Mouse (Mus musculus) right cerebral cortex, postnatal 36 days (tissue): ENCODE results near the gene Inf2.
A peak's percentile ranks its signal among the peaks of the same experiment; 100 is the strongest.

Experiments
- DNase-seq, 2 experiments: peaks; one replicate each; pipeline ENCODE4 v3.0.0; 2022; ENCODE audit warnings: low spot score in 2 of 2, mixed read lengths in 1 of 2

The Inf2 gene

DNA sequence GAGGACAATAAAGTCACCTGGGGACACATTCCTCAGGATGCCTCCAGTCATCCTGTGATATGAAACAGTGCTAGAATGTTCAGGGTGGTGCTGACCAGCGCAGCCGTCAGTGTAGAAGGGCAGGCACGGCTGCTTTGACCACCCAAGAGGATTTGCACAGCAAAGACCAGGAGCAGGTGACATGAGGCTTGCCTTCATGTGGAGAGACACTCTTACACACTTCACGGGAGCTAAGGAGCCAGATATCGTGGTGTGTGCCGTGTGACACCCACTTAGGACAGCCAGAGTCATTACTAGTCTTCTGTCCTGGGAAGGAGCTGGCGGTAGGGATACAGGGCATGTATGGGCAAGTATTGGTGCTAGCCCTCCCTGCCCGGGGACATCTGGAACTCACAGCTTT lies 18.4 kb upstream of the Inf2 start:
- DNase-seq = no peak

GRCm38 (mm10) chr12:112571064-112571463 lies 17.5 kb upstream of the Inf2 start:
- DNase-seq = no peak

DNA sequence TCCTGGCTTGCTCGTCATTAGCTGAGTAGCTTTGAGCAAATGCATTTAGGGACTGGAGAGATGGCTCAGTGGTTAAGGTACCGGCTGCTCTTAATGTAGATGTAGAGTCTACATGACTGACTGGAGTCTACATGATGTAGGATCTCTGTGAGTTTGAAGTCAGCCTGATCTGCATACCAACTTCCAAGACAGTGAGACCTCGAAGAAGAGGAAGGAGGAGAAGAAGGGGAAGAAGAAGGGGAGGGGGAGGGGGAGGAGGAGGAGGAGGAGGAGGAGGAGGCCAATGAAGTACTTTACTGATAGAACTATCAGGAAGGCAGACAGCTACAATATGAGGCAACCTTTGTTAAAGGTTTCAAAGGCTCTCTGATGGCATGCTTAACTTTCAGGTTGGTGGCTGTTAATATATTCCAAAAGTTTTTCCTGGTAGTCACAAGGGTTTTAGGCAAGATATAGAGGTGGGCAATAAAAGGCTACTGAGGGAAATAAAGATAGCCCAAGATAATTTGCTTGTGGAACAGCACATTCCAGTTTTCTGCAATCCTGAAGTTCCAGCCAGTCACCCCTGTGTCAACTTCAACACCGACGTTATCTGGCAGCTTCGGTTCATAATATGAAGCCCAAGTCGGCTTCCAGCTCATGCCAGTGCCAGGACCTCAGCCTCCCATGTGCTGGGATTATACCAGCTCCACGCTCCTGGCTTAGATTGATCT lies 13.2 kb upstream of the Inf2 start:
- DNase-seq = no peak

- peak; percentile 46 to 80 for DNase-seq
These were observed 12.2 kb upstream of the Inf2 start for GRCm38 (mm10) chr12:112576341-112576740.

DNA sequence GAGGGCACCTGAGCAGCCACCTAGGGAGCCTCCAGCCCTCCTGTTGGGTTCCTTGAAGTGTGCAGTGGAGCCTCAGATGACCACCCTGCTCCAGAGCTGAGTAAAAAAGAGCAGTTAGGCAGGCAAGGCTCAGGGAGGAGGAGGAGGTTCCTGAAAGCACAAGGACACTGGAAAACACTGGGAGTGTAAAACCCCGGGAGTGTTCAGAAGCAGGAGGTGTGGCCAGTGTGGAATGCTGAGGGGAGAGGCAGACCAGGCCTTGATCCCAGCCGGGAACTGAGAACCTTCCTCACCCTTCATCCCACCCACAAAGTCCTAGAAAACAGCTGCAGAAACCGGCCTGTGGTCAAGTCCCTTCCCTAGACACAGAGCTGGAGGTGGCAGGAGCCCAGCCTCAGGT lies 11.8 kb upstream of the Inf2 start:
- no peak for DNase-seq

GRCm38 (mm10) chr12:112578296-112579090 lies 10.1 kb upstream of the Inf2 start:
- no peak for DNase-seq

GRCm38 (mm10) chr12:112579430-112579829 lies 9.2 kb upstream of the Inf2 start:
- DNase-seq = no peak

- DNase-seq = no peak
These were observed 8.7 kb upstream of the Inf2 start for GRCm38 (mm10) chr12:112579926-112580325.

GRCm38 (mm10) chr12:112581113-112581512 lies 7.5 kb upstream of the Inf2 start:
- no peak for DNase-seq

- DNase-seq = no peak
These were observed 3.6 kb upstream of the Inf2 start for GRCm38 (mm10) chr12:112584954-112585353.

GRCm38 (mm10) chr12:112585924-112586538 lies 2.6 kb upstream of the Inf2 start:
- peak; percentile 59 to 70 for DNase-seq

- DNase-seq = no peak
These were observed 1.2 kb upstream of the Inf2 start for GRCm38 (mm10) chr12:112587125-112588124.

- DNase-seq = no peak
These were observed 1.1 kb downstream of the Inf2 start for GRCm38 (mm10) chr12:112589491-112590191.

- DNase-seq = no peak
These were observed 2.1 kb downstream of the Inf2 start for GRCm38 (mm10) chr12:112590566-112591239.

GRCm38 (mm10) chr12:112591240-112591639 lies 2.7 kb downstream of the Inf2 start:
- no peak for DNase-seq

DNA sequence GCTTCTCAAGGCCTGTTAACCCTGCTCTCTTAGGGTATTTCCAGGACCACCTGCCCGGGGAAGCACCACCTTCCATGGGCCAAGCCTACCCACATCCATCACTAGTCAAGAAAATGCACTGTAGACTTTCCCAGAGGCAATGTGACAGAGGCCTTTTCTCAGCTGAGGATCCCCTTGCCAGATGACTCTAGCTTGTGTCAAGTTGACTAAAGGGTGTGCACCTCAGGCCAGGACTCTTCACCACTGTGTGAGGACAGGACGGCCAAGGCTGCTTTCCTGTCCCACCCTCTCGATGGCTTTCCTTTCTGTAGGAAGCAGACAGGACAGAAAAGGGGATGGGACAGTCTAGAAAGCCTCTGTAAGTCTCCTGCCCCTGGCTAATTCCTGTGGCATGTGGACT lies 3.1 kb downstream of the Inf2 start:
- DNase-seq = no peak

DNA sequence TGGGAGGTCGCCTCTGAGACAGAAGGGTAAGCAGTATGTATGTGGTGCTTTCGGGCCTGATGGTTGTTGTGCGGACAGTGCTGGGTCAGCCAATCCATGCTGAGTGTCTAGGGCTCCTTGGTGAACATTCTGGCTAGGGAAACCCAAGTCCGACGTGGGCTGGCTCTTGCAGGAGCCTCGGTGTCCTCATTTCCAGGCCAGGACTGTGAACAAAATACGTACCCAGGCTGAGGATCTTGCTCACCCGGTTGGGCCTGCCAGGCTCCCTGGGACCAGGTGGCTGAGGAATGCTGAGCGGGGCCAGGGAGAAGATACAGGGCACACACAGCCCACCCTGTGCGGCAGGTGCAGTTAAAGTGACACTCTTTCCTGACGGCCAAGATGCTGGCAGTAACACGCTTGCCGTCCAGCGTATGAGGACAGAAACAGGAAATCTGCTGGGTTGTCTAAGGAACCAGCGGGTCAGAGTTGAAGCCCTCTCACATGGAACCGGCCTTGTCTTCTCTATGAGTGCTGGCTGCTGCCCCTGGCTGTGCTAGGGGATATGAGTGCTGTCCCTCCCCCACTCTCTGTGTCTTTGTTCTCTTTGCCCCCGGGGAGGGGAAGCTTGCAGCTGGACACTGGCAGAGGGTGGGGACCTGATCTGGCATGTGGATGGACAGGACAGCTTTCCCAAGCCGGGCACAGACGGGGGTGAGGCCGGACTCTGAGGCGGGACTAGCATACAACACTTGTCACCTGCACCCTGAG lies 4.6 kb downstream of the Inf2 start:
- DNase-seq = no peak

DNA sequence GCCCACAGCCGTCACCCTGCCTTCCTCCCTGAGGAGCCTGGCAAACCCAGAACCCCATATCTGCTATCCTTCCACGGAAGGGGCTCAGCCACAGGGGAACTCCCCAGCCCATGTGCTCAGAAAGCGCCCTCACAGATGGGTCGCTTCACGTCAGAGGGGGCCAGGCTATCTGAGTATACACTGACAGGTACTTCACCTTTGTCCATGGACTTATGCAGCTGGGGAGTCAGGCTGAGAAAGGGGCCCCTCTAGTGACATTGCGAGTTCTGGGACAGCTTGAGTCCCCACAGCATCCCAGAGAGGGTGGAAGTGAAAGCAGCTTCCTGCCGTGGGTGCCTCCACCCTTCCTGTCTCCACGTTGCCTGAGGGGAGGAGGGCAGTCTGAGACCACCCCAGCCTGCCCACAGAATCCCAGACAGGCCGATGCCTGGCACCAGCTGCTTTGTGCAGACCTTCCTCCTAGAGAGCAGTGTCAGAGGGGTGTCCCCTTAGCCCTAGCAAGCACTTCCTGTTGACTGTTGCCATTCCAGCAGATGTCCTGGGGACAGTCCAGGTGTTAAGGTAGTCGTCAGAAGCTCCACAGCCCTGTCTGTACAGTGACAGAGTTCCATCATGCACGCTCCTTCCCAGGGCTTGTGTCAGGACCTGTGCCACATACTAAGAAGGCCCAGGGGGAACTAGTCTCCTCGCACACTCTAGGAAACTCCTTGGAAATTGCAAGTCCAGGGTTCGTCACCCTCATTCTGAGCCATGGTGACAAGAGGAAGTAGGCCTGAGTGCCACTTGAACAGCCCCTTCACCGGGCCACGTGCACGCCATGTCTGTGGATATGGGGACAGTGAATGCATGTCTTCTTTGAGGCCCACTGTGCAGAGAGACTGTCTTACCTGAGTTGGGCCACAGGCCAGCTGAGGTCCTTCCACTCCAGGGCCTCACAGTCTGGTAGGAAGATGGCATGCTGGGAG lies 5.6 kb downstream of the Inf2 start:
- no peak for DNase-seq
